Mouse (Mus musculus): ENCODE measurements around the gene Cpt1c. TPM values are rescaled to one million over a fixed set of nuclear protein-coding genes. Genes with fewer than 3 reads are reported as not detected.

Cpt1c gene
- total and polyA plus RNA-seq, 2 experiments from 2014 or later, result 54.0 to 88.1 TPM

- Histone ChIP-seq H3K4me2 (ENCODE audit: low read depth, low read length, poor library complexity, severe bottlenecking) (peak within 1 kb of the TSS; percentile 74), H3K4me3 (ENCODE audit: low read depth, low read length) (peak within 1 kb of the TSS; percentile 94), H3K36me3 (ENCODE audit: insufficient read depth, low read length) (0 out of 2 replicates have a peak, but pooled peaks cover 2% of the 10 kb centered on the region), H3K9ac (replicated peaks; ENCODE audit: low read length, poor library complexity, severe bottlenecking) (peak within 1 kb of the TSS; percentile 93), H3K4me1 (ENCODE audit: insufficient read depth, low read length) (peaks cover 13% of the 10 kb centered on the region), H3K27ac (ENCODE audit: low read depth, low read length) (peak within 1 kb of the TSS; percentile 93), H3K27me3 (ENCODE audit: insufficient read depth, low read length) (no peaks in the 10 kb centered on the region), H3K9me3 (ENCODE audit: low read length) (no peaks in the 10 kb centered on the region)
- TF ChIP-seq CTCF (IDR thresholded peaks at IDR 0.05), result peak; percentile 15
- under 1% methylated on average over 80 of the region's 84 CpGs for WGBS
- peak; percentile 99 for ATAC-seq (ENCODE audit: low FRiP score)
- DNase-seq (ENCODE audit: low spot score), result peak; percentile 100
These were observed 45.2 kb downstream of the Cpt1c start, which contains the start of gene Ap2a1 for GRCm38 (mm10) chr7:44929204-44930151. Gene Ap2a1 (minus strand): TSS chr7:44929496.

- ATAC-seq (ENCODE audit: low FRiP score) (no peak), DNase-seq (ENCODE audit: low spot score) (no peak)
- Histone ChIP-seq H3K36me3 (ENCODE audit: insufficient read depth, low read length) (peaks cover 2% of the 10 kb centered on the region; the same call in 1 of the 2 replicates), H3K4me1 (ENCODE audit: insufficient read depth, low read length) (peaks cover 13% of the 10 kb centered on the region), H3K4me2 (ENCODE audit: low read depth, low read length, poor library complexity, severe bottlenecking) (peak overlapping the region; percentile 74), H3K9ac (replicated peaks; ENCODE audit: low read length, poor library complexity, severe bottlenecking) (peak overlapping the region; percentile 93), H3K27me3 (ENCODE audit: insufficient read depth, low read length) (no peaks in the 10 kb centered on the region), H3K27ac (ENCODE audit: low read depth, low read length) (peak overlapping the region; percentile 89), H3K4me3 (ENCODE audit: low read depth, low read length) (peak overlapping the region; percentile 94), H3K9me3 (ENCODE audit: low read length) (no peaks in the 10 kb centered on the region)
- 0% methylated on average over 1 of the region's 1 CpGs for WGBS
- no peak for TF ChIP-seq CTCF (IDR thresholded peaks at IDR 0.05)
These were observed 46.1 kb downstream of the Cpt1c start for GRCm38 (mm10) chr7:44928570-44928969.

- Histone ChIP-seq H3K4me3 (ENCODE audit: low read depth, low read length) (no peak overlapping the region), H3K4me1 (ENCODE audit: insufficient read depth, low read length) (peaks cover 13% of the 10 kb centered on the region), H3K9ac (replicated peaks; ENCODE audit: low read length, poor library complexity, severe bottlenecking) (no peak overlapping the region), H3K4me2 (ENCODE audit: low read depth, low read length, poor library complexity, severe bottlenecking) (no peak overlapping the region), H3K36me3 (ENCODE audit: insufficient read depth, low read length) (peaks cover 14% of the 10 kb centered on the region), H3K9me3 (ENCODE audit: low read length) (no peaks in the 10 kb centered on the region), H3K27me3 (ENCODE audit: insufficient read depth, low read length) (no peaks in the 10 kb centered on the region), H3K27ac (ENCODE audit: low read depth, low read length) (no peak overlapping the region)
- DNase-seq (ENCODE audit: low spot score), result peak; percentile 55
- no peak for ATAC-seq (ENCODE audit: low FRiP score)
- TF ChIP-seq CTCF (IDR thresholded peaks at IDR 0.05), result peak; percentile 76
- WGBS, result 61% methylated on average over 3 of the region's 3 CpGs
These were observed 49.2 kb downstream of the Cpt1c start for GRCm38 (mm10) chr7:44925468-44925867.

GRCm38 (mm10) chr7:44922530-44922929 lies 52.1 kb downstream of the Cpt1c start:
- peaks cover 2% of the 10 kb centered on the region; the same call in 1 of the 2 replicates for H3K4me1 ChIP-seq (ENCODE audit: insufficient read depth, low read length)
- H3K27ac ChIP-seq (ENCODE audit: low read depth, low read length), result no peak overlapping the region
- ATAC-seq (ENCODE audit: low FRiP score) (no peak), DNase-seq (ENCODE audit: low spot score) (no peak)
- H3K27me3 ChIP-seq (ENCODE audit: insufficient read depth, low read length), result no peaks in the 10 kb centered on the region
- no peak overlapping the region for H3K4me3 ChIP-seq (ENCODE audit: low read depth, low read length)
- H3K4me2 ChIP-seq (ENCODE audit: low read depth, low read length, poor library complexity, severe bottlenecking), result no peak overlapping the region
- no peak for TF ChIP-seq CTCF (IDR thresholded peaks at IDR 0.05)
- H3K36me3 ChIP-seq (ENCODE audit: insufficient read depth, low read length), result peaks cover 14% of the 10 kb centered on the region
- no peak overlapping the region for H3K9ac ChIP-seq (replicated peaks; ENCODE audit: low read length, poor library complexity, severe bottlenecking)
- H3K9me3 ChIP-seq (ENCODE audit: low read length), result no peaks in the 10 kb centered on the region

GRCm38 (mm10) chr7:44919127-44919526 lies 55.5 kb downstream of the Cpt1c start:
- H3K4me1 ChIP-seq (ENCODE audit: insufficient read depth, low read length), result no peaks in the 10 kb centered on the region
- no peak overlapping the region for H3K4me3 ChIP-seq (ENCODE audit: low read depth, low read length)
- ATAC-seq (ENCODE audit: low FRiP score) (no peak), DNase-seq (ENCODE audit: low spot score) (no peak)
- no peaks in the 10 kb centered on the region for H3K9me3 ChIP-seq (ENCODE audit: low read length)
- H3K4me2 ChIP-seq (ENCODE audit: low read depth, low read length, poor library complexity, severe bottlenecking), result no peak overlapping the region
- TF ChIP-seq CTCF (IDR thresholded peaks at IDR 0.05), result no peak
- H3K27me3 ChIP-seq (ENCODE audit: insufficient read depth, low read length), result no peaks in the 10 kb centered on the region
- no peak overlapping the region for H3K27ac ChIP-seq (ENCODE audit: low read depth, low read length)
- peaks cover 19% of the 10 kb centered on the region for H3K36me3 ChIP-seq (ENCODE audit: insufficient read depth, low read length)
- no peak overlapping the region for H3K9ac ChIP-seq (replicated peaks; ENCODE audit: low read length, poor library complexity, severe bottlenecking)
- WGBS, result 86% methylated on average over 5 of the region's 5 CpGs

- no peak for ATAC-seq (ENCODE audit: low FRiP score)
- no peak overlapping the region for H3K4me3 ChIP-seq (ENCODE audit: low read depth, low read length)
- TF ChIP-seq CTCF (IDR thresholded peaks at IDR 0.05), result no peak
- no peaks in the 10 kb centered on the region for H3K9me3 ChIP-seq (ENCODE audit: low read length)
- H3K4me1 ChIP-seq (ENCODE audit: insufficient read depth, low read length), result no peaks in the 10 kb centered on the region
- H3K9ac ChIP-seq (replicated peaks; ENCODE audit: low read length, poor library complexity, severe bottlenecking), result no peak overlapping the region
- no peak overlapping the region for H3K27ac ChIP-seq (ENCODE audit: low read depth, low read length)
- H3K36me3 ChIP-seq (ENCODE audit: insufficient read depth, low read length), result peaks cover 25% of the 10 kb centered on the region
- H3K27me3 ChIP-seq (ENCODE audit: insufficient read depth, low read length), result no peaks in the 10 kb centered on the region
- H3K4me2 ChIP-seq (ENCODE audit: low read depth, low read length, poor library complexity, severe bottlenecking), result no peak overlapping the region
- WGBS, result 77% methylated on average over 3 of the region's 3 CpGs
- no peak for DNase-seq (ENCODE audit: low spot score)
These were observed 56.4 kb downstream of the Cpt1c start for GRCm38 (mm10) chr7:44918219-44918618.

Data from midbrain, postnatal 0 days (tissue).